Mouse (Mus musculus) bone marrow macrophage, adult 2 months (primary cell): ENCODE data around the gene Crebrf.

Experiments
- CTCF ChIP-seq: IDR thresholded peaks from 2 replicates; pipeline ENCODE4 v1.5.1; 2012; ENCODE audit warnings: low read depth, mild to moderate bottlenecking, low read length, moderate library complexity
- POLR2A ChIP-seq: IDR thresholded peaks from 2 replicates; pipeline ENCODE4 v1.6.1; 2012; ENCODE audit warnings: mild to moderate bottlenecking, low read depth, low read length, borderline replicate concordance

GRCm38 (mm10) chr17:26715916-26716717 is 667 bp downstream of the Crebrf start:
- TF ChIP-seq POLR2A: no peak
- no peak for TF ChIP-seq CTCF
